Mouse (Mus musculus) erythroblast, embryonic 14.5 days (primary cell): ENCODE data around the gene Amigo3.

Experiments used
- GATA1 ChIP-seq: IDR thresholded peaks from 2 replicates; pipeline ENCODE4 v1.6.1; 2012; ENCODE audit warnings: low read length, inconsistent platforms, mixed read lengths
- TAL1 ChIP-seq: IDR thresholded peaks from 3 replicates; pipeline ENCODE4 v1.6.1; 2012; ENCODE audit warnings: low read length, inconsistent platforms, mixed read lengths

DNA sequence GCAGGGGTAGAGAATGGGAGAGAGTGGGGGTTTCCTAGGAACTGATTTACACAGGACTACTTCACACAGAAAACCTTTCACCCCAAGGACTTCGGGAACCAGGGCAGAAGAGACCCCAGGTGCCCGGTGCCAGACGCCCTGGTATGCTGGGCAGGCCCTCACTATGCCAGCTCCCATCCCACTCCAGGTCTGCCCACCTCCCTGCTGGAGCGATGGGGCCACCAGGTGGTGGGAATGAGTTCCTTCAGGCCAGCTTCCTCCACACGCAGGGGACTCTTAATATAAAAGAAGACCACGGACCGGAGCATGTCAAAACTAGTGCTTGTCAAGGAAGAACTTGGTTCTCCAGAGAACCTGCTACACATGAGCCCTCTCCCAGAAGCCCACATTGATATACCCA, 14.2 kb downstream of the Amigo3 start:
- TF ChIP-seq GATA1 (no peak), TAL1 (no peak)
